Mouse (Mus musculus): ENCODE data around the gene Surf2. TPM values are rescaled to one million over a fixed set of nuclear protein-coding genes. Genes with fewer than 3 reads are reported as not detected.

The Surf2 gene
- polyA plus RNA-seq, 1 experiment from 2014 or later, result 32.1 TPM

GRCm38 (mm10) chr2:26963923-26964723 lies 48.0 kb downstream of the Surf2 start, which contains the start of gene Rexo4:
Gene Rexo4, minus strand, starts transcription at chr2:26964386.
- WGBS (ENCODE audit: insufficient replicate concordance), result under 1% methylated on average over 50 of the region's 50 CpGs
- H3K4me1 ChIP-seq (ENCODE audit: control insufficient read depth, insufficient read depth, low read length), result peaks cover 14% of the 10 kb centered on the region
- peak; percentile 88 for ATAC-seq (replicated peaks; ENCODE audit: insufficient number of reproducible peaks, low FRiP score, low TSS enrichment)
- H3K4me2 ChIP-seq, result peak within 1 kb of the TSS; percentile 75
- peaks cover 9% of the 10 kb centered on the region; the same call in 1 of the 2 replicates for H3K36me3 ChIP-seq (ENCODE audit: control insufficient read depth, insufficient read depth, low read length)
- H3K27me3 ChIP-seq (ENCODE audit: control insufficient read depth, insufficient read depth, low read length), result no peaks in the 10 kb centered on the region
- peak within 1 kb of the TSS; percentile 82 for H3K4me3 ChIP-seq (ENCODE audit: low read depth, low read length)
- H3K9ac ChIP-seq (ENCODE audit: low read depth, low read length), result peak within 1 kb of the TSS; percentile 90
- no peaks in the 10 kb centered on the region for H3K9me3 ChIP-seq (replicated peaks; ENCODE audit: control insufficient read depth, low read length)
- H3K27ac ChIP-seq (ENCODE audit: low read depth, low read length), result peak within 1 kb of the TSS; percentile 99

GRCm38 (mm10) chr2:26964724-26965370 lies 48.7 kb downstream of the Surf2 start:
- Histone ChIP-seq H3K9ac (ENCODE audit: low read depth, low read length) (peak overlapping the region; percentile 90), H3K27ac (ENCODE audit: low read depth, low read length) (peak overlapping the region; percentile 99), H3K4me1 (ENCODE audit: control insufficient read depth, insufficient read depth, low read length) (peaks cover 14% of the 10 kb centered on the region), H3K4me3 (ENCODE audit: low read depth, low read length) (peak overlapping the region; percentile 82), H3K36me3 (ENCODE audit: control insufficient read depth, insufficient read depth, low read length) (peaks cover 9% of the 10 kb centered on the region; the same call in 1 of the 2 replicates), H3K4me2 (peak overlapping the region; percentile 75), H3K27me3 (ENCODE audit: control insufficient read depth, insufficient read depth, low read length) (no peaks in the 10 kb centered on the region), H3K9me3 (replicated peaks; ENCODE audit: control insufficient read depth, low read length) (no peaks in the 10 kb centered on the region)
- no peak for ATAC-seq (replicated peaks; ENCODE audit: insufficient number of reproducible peaks, low FRiP score, low TSS enrichment)
- WGBS (ENCODE audit: insufficient replicate concordance), result 18% methylated on average over 14 of the region's 14 CpGs

DNA sequence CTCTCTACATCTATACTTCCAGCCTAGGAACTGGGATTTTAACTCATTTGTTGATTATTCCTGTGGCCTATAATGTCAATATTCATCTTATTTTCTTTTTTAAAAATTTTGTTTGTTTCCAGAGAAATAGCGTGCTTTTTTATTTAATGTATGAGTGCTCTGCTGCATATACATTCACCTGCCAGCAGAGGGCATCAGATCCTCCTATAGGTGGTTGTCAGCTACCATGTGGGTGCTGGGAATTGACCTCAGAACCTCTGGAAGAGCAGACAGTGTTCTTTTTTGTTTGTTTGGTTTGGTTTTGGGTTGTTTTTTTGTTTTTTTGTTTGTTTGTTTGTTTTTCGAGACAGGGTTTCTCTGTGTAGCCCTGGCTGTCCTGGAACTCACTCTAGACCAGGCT lies 51.1 kb downstream of the Surf2 start:
- WGBS (ENCODE audit: insufficient replicate concordance), result 72% methylated on average over 2 of the region's 2 CpGs

More for the DNA sequence above, 51.1 kb downstream of the Surf2 start:
- Histone ChIP-seq H3K9me3 (replicated peaks; ENCODE audit: control insufficient read depth, low read length) (no peaks in the 10 kb centered on the region), H3K4me1 (ENCODE audit: control insufficient read depth, insufficient read depth, low read length) (peaks cover 12% of the 10 kb centered on the region), H3K9ac (ENCODE audit: low read depth, low read length) (no peak overlapping the region), H3K27me3 (ENCODE audit: control insufficient read depth, insufficient read depth, low read length) (no peaks in the 10 kb centered on the region), H3K36me3 (ENCODE audit: control insufficient read depth, insufficient read depth, low read length) (peaks cover under 1% of the 10 kb centered on the region; the same call in 1 of the 2 replicates), H3K27ac (ENCODE audit: low read depth, low read length) (no peak overlapping the region), H3K4me3 (ENCODE audit: low read depth, low read length) (no peak overlapping the region), H3K4me2 (no peak overlapping the region)
- ATAC-seq (replicated peaks; ENCODE audit: insufficient number of reproducible peaks, low FRiP score, low TSS enrichment), result no peak

Other genes starting within 250 kb of the Surf2 start
- not detected in 2 replicates for gene Lcn4, start 245.1 kb upstream of the Surf2 start, polyA plus RNA-seq (2014; fragmentation: Nextera tagmentation; extraction: Ambion mirVana)
- gene Abo, start 51.4 kb upstream of the Surf2 start, polyA plus RNA-seq (2014; fragmentation: Nextera tagmentation; extraction: Ambion mirVana), result not detected in 2 replicates
- gene Surf6, start 13.5 kb upstream of the Surf2 start, polyA plus RNA-seq (2014; fragmentation: Nextera tagmentation; extraction: Ambion mirVana), result 8.7 and 8.9 TPM in 2 replicates
- 29.1 and 31.2 TPM in 2 replicates for gene Med22, start 5.7 kb upstream of the Surf2 start, polyA plus RNA-seq (2014; fragmentation: Nextera tagmentation; extraction: Ambion mirVana)
- gene Rpl7a, start 5.6 kb upstream of the Surf2 start, polyA plus RNA-seq (2014; fragmentation: Nextera tagmentation; extraction: Ambion mirVana), result 428 and 468 TPM in 2 replicates
- gene Surf1, start 163 bp downstream of the Surf2 start, polyA plus RNA-seq (2014; fragmentation: Nextera tagmentation; extraction: Ambion mirVana), result 40.3 and 43.2 TPM in 2 replicates
- 197 and 237 TPM in 2 replicates for gene Surf4, start 17.6 kb downstream of the Surf2 start, polyA plus RNA-seq (2014; fragmentation: Nextera tagmentation; extraction: Ambion mirVana)
- gene Stkld1, start 17.7 kb downstream of the Surf2 start, polyA plus RNA-seq (2014; fragmentation: Nextera tagmentation; extraction: Ambion mirVana), result 0.10 and 0.14 TPM in 2 replicates
- 31.0 and 34.2 TPM in 2 replicates for gene Rexo4, start 48.0 kb downstream of the Surf2 start, polyA plus RNA-seq (2014; fragmentation: Nextera tagmentation; extraction: Ambion mirVana)
- 0.07 TPM in 1 of 2 replicates, not detected in the other for gene Adamts13, start 57.0 kb downstream of the Surf2 start, polyA plus RNA-seq (2014; fragmentation: Nextera tagmentation; extraction: Ambion mirVana)
- gene Cacfd1, start 93.6 kb downstream of the Surf2 start, polyA plus RNA-seq (2014; fragmentation: Nextera tagmentation; extraction: Ambion mirVana), result 37.4 and 46.4 TPM in 2 replicates
- gene Slc2a6, start 111.6 kb downstream of the Surf2 start, polyA plus RNA-seq (2014; fragmentation: Nextera tagmentation; extraction: Ambion mirVana), result 0.30 TPM in 1 of 2 replicates, not detected in the other
- 0.15 and 0.23 TPM in 2 replicates for gene Mymk, start 155.8 kb downstream of the Surf2 start, polyA plus RNA-seq (2014; fragmentation: Nextera tagmentation; extraction: Ambion mirVana)
- gene Adamtsl2, start 163.0 kb downstream of the Surf2 start, polyA plus RNA-seq (2014; fragmentation: Nextera tagmentation; extraction: Ambion mirVana), result 9.0 and 14.2 TPM in 2 replicates
- gene Fam163b, start 226.1 kb downstream of the Surf2 start, polyA plus RNA-seq (2014; fragmentation: Nextera tagmentation; extraction: Ambion mirVana), result 0.39 and 0.54 TPM in 2 replicates
- gene Dbh, start 248.9 kb downstream of the Surf2 start, polyA plus RNA-seq (2014; fragmentation: Nextera tagmentation; extraction: Ambion mirVana), result 0.47 and 0.63 TPM in 2 replicates

All from heart, embryonic 11.5 days (tissue).